Mouse (Mus musculus) liver, postnatal 0 days (tissue): ENCODE measurements at regions not wholly inside any gene's neighbourhood (a gene's known extent, or its start where the extent isn't known, plus 50 kb on each side); places are given as distances from the start of the nearest gene placed in this dataset.

Experiments
- CTCF ChIP-seq: sonication (generic); IDR thresholded peaks from 2 replicates; pipeline ENCODE4 v1.5.1; 2016; ENCODE audit warnings: antibody characterized with exemption, low read depth
- EP300 ChIP-seq: IDR thresholded peaks from 2 replicates; pipeline ENCODE4 v1.6.1; 2016; ENCODE audit warnings: antibody characterized with exemption, low read depth, mild to moderate bottlenecking

DNA sequence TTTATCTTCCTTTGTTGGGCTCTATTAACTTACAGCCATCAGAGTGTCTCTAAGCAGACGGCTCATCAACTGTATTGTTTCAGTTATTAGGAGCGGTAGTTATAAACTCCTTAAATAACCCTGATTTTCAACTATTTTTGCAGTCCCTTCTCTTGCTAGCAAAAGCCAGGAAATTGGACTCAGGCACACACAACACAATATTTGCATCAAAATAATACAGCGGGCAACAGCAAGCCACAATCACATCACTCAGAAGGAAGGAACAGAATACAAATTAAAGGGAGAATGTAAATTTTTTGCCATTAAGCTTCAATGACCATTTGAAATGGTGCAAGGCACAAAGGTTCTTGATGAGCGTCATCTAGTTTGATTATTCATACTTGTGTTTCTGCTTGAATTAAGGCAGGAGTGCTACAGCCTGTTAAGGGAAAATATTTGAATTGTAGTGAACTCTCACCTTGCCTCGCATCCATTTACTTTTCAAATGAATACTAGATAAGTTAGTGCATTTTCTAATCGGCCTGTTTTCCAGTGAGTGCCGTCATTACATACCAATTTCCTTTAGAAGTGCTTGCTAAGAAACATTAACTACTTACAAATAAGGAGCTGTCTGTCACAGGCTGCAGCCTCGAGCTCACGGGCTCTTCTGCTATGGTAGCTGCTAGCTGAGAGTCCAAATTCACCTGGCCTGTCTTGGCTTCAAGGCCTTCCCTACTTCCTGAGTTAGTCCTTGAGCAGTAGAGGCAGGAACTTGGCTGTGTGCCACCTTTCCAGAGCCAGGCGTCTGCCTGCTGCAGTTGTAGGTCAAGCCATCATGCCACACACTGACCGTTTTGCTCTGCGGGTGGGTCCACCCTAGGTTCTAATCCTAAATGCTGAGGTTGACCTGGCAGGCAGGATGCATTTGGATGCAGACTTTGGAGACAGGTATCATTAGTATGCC lies 91.1 kb upstream of the Kiz start:
- TF ChIP-seq CTCF (no peak), EP300 (no peak)
